Mouse (Mus musculus) heart, adult 8-10 months (tissue): ENCODE measurements at regions not wholly inside any gene's neighbourhood (a gene's known extent, or its start where the extent isn't known, plus 50 kb on each side); places are given as distances from the start of the nearest gene placed in this dataset.

Source experiments
- DNase-seq: peaks from one replicate; pipeline ENCODE4 v3.0.0; 2022; ENCODE audit warnings: low spot score

- DNase-seq: no peak
Observed at GRCm38 (mm10) chr12:49449396-49449795, 64.4 kb downstream of the Gm43517 start.

GRCm38 (mm10) chr12:49468059-49468458 is 83.1 kb downstream of the Gm43517 start:
- no peak for DNase-seq

GRCm38 (mm10) chr12:49473371-49473770 is 88.4 kb downstream of the Gm43517 start:
- DNase-seq: peak; percentile 62

- no peak for DNase-seq
Observed at GRCm38 (mm10) chr12:49480656-49481055, 95.7 kb downstream of the Gm43517 start.

- DNase-seq: no peak
Observed at GRCm38 (mm10) chr12:49481151-49481550, 96.2 kb downstream of the Gm43517 start.

- no peak for DNase-seq
Observed at GRCm38 (mm10) chr12:49482367-49482766, 97.4 kb downstream of the Gm43517 start.

GRCm38 (mm10) chr12:49484070-49484770 is 99.2 kb downstream of the Gm43517 start:
- DNase-seq: no peak

- DNase-seq: no peak
Observed at GRCm38 (mm10) chr12:49513131-49513530, 128.2 kb downstream of the Gm43517 start.

- DNase-seq: no peak
Observed at GRCm38 (mm10) chr12:49514616-49515015, 129.6 kb downstream of the Gm43517 start.
